Mouse (Mus musculus) brain, embryonic 14.5 days (tissue): Measurements from ENCODE around the gene Il17a. TPM values are rescaled to one million over a fixed set of nuclear protein-coding genes. Genes with fewer than 3 reads are reported as not detected.
A peak's percentile ranks its signal among the peaks of the same experiment; 100 is the strongest.

Experiments
- DNase-seq: peaks from one replicate; pipeline ENCODE4 v3.0.0-alpha.2; 2011; ENCODE audit warnings: low read depth
- CTCF ChIP-seq: fragments of 200-500 bp; IDR thresholded peaks from 2 replicates; pipeline ENCODE4 v1.5.1; 2012; ENCODE audit warnings: inconsistent platforms, mild to moderate bottlenecking, moderate library complexity, borderline replicate concordance; ENCODE audit not compliant: insufficient read depth, insufficient read length; ENCODE audit errors: extremely low read depth
- POLR2A ChIP-seq: fragments of 200-500 bp; IDR thresholded peaks from 2 replicates; pipeline ENCODE4 v1.6.1; 2012; ENCODE audit warnings: mild to moderate bottlenecking, inconsistent platforms, borderline replicate concordance; ENCODE audit not compliant: poor library complexity, insufficient read depth, insufficient read length, severe bottlenecking; ENCODE audit errors: extremely low read depth
- polyA plus RNA-seq: library from polyadenylated mRNA; depleted of rRNA; stranded (reverse); fragments of >200 nt; gene quantifications from 2 replicates; pipeline ENCODE4 v1.2.3, GENCODE M21; 2012; rRNA removed

Gene Il17a
- polyA plus RNA-seq: not detected in 2 replicates

DNA sequence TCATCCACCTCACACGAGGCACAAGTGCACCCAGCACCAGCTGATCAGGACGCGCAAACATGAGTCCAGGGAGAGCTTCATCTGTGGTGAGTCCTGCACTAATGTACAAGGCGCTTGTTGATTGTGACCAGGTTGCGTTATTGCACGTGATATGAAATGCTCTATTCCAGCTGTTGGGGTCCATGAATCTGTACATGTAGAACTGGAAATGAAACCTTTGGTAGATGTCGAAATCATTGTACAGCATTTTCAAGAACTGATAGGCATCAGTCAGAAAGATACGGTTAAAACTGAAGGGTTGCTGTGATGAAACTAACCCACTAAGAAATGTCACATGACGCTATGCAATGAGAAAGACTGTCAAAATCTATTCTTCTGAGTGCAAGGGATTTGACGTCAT, at the start of gene Il17a:
TSS of gene Il17a (plus strand) at position 3 of the 400 bp plus-strand sequence.
- TF ChIP-seq CTCF: no peak
- no peak for TF ChIP-seq POLR2A
- DNase-seq: no peak

DNA sequence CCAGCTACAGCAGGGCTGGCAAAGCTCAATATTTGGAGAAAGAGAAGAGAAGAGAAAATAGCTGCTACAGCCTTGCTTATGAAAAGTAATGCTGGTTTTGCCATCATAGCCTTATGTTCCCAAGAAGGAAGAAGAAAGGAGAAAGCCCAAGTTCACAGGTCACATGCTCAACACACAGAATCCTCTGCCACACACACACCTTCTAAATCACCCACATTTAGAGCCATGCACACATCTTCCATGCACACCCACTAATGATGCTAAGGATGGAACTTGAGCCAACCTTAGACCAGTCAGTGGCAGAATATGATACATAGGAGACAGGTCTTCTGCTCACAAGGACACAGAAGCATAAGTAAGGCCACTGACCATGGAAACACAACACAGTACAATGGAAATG, 47.9 kb upstream of the Il17a start:
- DNase-seq: no peak

DNA sequence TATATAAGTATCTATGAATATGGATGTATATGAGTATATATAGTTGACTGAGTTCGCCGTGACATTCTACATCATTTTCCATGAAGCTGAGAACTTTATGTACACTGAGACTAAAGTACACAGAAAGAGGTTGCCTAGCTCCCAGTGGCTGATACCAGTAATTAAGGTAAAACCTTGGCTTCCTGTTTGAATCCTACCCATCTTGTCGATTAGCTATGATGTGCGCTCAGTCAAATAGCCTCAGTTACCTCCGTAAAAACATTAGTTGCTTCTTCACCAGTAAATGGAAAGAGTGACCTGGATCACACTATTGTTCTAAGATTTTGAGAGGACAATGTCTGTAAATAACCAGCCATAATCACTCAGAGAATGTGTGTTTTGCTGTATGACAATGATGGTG, 47.3 kb upstream of the Il17a start:
- TF ChIP-seq POLR2A: no peak
- TF ChIP-seq CTCF: no peak
- DNase-seq: no peak

More for the DNA sequence above, 47.9 kb upstream of the Il17a start:
- TF ChIP-seq POLR2A (no peak), CTCF (no peak)

DNA sequence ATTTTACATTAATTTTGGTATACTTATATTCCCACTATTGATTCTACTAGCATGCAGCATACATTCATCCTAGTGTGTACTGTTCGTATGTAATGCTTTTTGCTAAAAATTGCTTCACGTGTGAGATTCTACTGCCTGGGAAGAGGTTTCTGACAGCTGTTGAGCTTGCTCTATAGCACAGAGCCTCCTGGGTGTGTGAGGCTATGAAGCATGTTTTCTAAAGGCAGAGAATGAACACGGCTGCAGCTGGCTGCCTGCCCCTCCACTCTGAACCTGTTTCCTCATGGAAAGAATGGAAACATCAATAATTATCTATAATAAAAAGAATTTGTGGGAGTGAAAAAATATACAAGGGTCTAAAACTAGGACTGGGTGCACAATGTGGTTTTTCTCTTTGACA, 46.9 kb upstream of the Il17a start:
- TF ChIP-seq POLR2A: no peak
- no peak for TF ChIP-seq CTCF
- DNase-seq: no peak

DNA sequence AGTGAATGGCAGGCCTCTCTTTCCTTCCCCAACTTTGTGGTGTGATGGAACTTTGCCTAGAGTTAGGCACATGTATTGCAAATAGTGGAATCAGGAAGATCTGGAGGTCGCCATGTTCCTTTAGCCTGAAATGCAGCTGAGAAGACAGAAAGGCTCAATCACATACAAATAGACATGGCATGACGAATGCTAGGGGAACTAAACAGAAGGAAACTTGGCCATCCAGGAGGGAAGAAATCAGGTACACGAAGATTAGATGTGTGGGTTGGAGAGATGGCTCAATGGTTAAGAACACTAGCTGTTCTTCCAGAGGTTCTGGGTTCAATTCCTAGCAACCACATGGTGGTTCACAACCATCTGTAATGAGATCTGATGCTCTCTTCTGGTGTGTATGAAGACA, 46.3 kb upstream of the Il17a start:
- DNase-seq: no peak
- no peak for TF ChIP-seq CTCF
- no peak for TF ChIP-seq POLR2A

- TF ChIP-seq POLR2A (no peak), CTCF (no peak)
- no peak for DNase-seq
Measured at GRCm38 (mm10) chr1:20685393-20685792, 45.3 kb upstream of the Il17a start.

DNA sequence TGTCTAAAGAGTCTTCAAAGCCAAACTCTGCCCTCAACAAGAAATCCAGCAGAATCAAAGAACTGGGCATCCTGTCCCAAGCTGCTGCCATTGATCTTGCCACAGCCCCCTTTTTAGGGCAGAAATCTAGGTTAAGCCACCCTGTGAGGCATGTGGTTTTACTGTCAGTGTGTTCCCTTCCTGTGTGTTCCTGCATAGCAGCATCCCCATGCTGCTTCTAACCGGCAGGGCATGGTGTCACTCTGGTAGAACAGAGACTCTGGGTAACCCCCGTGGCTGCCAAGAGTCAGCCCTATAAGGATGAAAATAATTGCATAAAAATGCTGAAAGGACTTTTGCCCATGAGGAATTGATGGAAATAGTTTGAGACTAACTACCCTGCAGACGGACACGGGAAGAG, 44.8 kb upstream of the Il17a start:
- TF ChIP-seq POLR2A (no peak), CTCF (no peak)
- DNase-seq: no peak

- DNase-seq: no peak
- no peak for TF ChIP-seq CTCF
- TF ChIP-seq POLR2A: no peak
Measured at GRCm38 (mm10) chr1:20691336-20691735, 39.4 kb upstream of the Il17a start.

- TF ChIP-seq CTCF: no peak
- TF ChIP-seq POLR2A: no peak
- no peak for DNase-seq
Measured at GRCm38 (mm10) chr1:20693634-20694313, 36.9 kb upstream of the Il17a start.

DNA sequence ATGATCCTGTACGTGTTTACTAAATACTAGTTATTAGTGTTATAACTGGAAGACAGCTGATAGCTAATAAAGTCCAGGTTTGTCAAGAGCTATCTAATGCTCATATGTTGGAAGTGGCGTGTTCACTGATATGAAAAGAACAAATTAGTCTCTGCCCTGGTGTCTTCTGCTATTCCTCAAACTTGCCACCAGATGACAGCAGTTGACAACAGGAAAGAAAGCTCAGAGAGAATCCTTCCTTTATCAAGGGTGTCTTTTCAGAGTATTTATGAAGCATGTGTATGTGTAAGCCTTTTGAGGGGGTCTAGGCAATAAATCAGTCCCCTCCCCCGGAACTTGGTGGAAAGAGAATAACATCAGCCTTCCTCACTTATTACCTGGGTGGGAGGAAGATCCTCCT, 30.7 kb upstream of the Il17a start:
- peak; percentile 57 for DNase-seq

GRCm38 (mm10) chr1:20736572-20736971, 5.9 kb downstream of the Il17a start:
- no peak for TF ChIP-seq CTCF
- no peak for TF ChIP-seq POLR2A
- no peak for DNase-seq

More for the DNA sequence above, 30.7 kb upstream of the Il17a start:
- TF ChIP-seq CTCF (peak; percentile 48; the same call in 1 of the 2 replicates), POLR2A (no peak)

DNA sequence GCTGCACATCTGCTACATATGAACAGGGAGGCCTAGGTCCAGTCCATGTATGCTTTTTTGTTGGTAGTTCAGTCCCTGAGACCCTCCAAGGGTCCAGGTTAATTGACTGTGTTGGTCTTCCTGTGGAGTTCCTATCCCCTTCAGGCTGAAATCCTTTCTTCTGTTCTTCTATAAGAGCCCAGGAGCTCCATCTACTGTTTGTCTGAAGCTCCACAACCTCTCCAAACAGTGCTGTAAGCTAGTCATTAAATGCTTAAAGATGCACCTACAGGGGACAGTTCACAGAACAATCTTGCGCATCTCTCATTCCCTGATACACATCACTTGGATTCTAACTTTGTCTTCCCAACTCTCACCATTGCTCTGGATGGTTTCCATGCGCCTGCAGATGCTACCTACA, 7.8 kb downstream of the Il17a start:
- peak; percentile 7 for DNase-seq
- TF ChIP-seq POLR2A: no peak
- no peak for TF ChIP-seq CTCF
